Mouse (Mus musculus): Measurements from ENCODE around the gene Tomm6.

- TF ChIP-seq CEBPB (IDR thresholded peaks at IDR 0.05; ENCODE audit: insufficient read depth, poor library complexity, severe bottlenecking): no peak
- no peak for TF ChIP-seq POLR2A (IDR thresholded peaks at IDR 0.05; ENCODE audit: insufficient read length, low read depth)
- TF ChIP-seq E2F4 (IDR thresholded peaks at IDR 0.05; ENCODE audit: insufficient read depth): no peak
- no peak for TF ChIP-seq TCF3 (IDR thresholded peaks at IDR 0.05; ENCODE audit: insufficient read length, low read depth)
- TF ChIP-seq POLR2AphosphoS2 (IDR thresholded peaks at IDR 0.05; ENCODE audit: insufficient read length, low read depth): no peak
- no peak for TF ChIP-seq USF1 (IDR thresholded peaks at IDR 0.05; ENCODE audit: low read depth)
- no peak for TF ChIP-seq MYOG (IDR thresholded peaks at IDR 0.05; ENCODE audit: control insufficient read depth in 1 of 3, insufficient read depth in 1 of 3, insufficient read length in 2 of 3, low read depth in 2 of 3)
- no peak for TF ChIP-seq TCF12 (IDR thresholded peaks at IDR 0.05; ENCODE audit: insufficient read depth, poor library complexity, severe bottlenecking)
These were observed 39.2 kb downstream of the Tomm6 start for GRCm38 (mm10) chr17:47648966-47649365.
